Mouse (Mus musculus) left cerebral cortex, adult 2 months (tissue): ENCODE results near the gene Iqgap2. TPM values are rescaled to one million over a fixed set of nuclear protein-coding genes. Genes with fewer than 3 reads are reported as not detected.

ENCODE experiments used
- DNase-seq, 2 experiments: peaks; one replicate each; pipeline ENCODE4 v3.0.0; 2021 to 2022; ENCODE audit warnings: low spot score in 2 of 2, mixed read lengths in 1 of 2; ENCODE audit errors: extremely low spot score in 1 of 2
- H3K27ac ChIP-seq: fragments of 200-600 bp; 2 replicates; pipeline ENCODE4 v1.8.1; 2022
- H3K4me3 ChIP-seq: fragments of 200-600 bp; 2 replicates; pipeline ENCODE4 v1.8.1; 2022
- CTCF ChIP-seq: fragments of 200-600 bp; IDR thresholded peaks from 2 replicates; pipeline ENCODE4 v1.8.1; 2022; ENCODE audit warnings: antibody characterized with exemption, mild to moderate bottlenecking, moderate library complexity
- intact Hi-C: fragments of 180-260 bp; cut with DNase I; formaldehyde crosslinking; loops from one replicate; pipeline ENCODE4 v1.15.1; 2025
- total RNA-seq, 2 experiments: library from RNA; stranded (reverse); gene quantifications; 2 replicates each; pipeline ENCODE4 v1.2.3; 2021

The Iqgap2 gene
- total RNA-seq, 2 experiments from 2014 or later = 19.1 to 21.5 TPM

GRCm38 (mm10) chr13:95597578-95597977 is 294.1 kb downstream of the Iqgap2 start:
- Histone ChIP-seq H3K27ac (no peak overlapping the region), H3K4me3 (no peak overlapping the region)
- no peak for TF ChIP-seq CTCF
- intact Hi-C loops = no loop called here
- no peak for DNase-seq

- intact Hi-C loops = no loop called here
- H3K4me3 ChIP-seq = no peak overlapping the region
- no peak overlapping the region for H3K27ac ChIP-seq
- DNase-seq = no peak
- no peak for TF ChIP-seq CTCF
Measured at GRCm38 (mm10) chr13:95596689-95597088, 295.0 kb downstream of the Iqgap2 start.

- intact Hi-C loops = no loop called here
Measured at GRCm38 (mm10) chr13:95595921-95596320, 295.8 kb downstream of the Iqgap2 start.

GRCm38 (mm10) chr13:95595411-95595810 is 296.3 kb downstream of the Iqgap2 start:
- H3K4me3 ChIP-seq = no peak overlapping the region
- intact Hi-C loops = no loop called here
- no peak overlapping the region for H3K27ac ChIP-seq
- no peak for TF ChIP-seq CTCF
- no peak for DNase-seq

More at GRCm38 (mm10) chr13:95595921-95596320, 295.8 kb downstream of the Iqgap2 start:
- no peak for DNase-seq
- Histone ChIP-seq H3K27ac (no peak overlapping the region), H3K4me3 (no peak overlapping the region)
- no peak for TF ChIP-seq CTCF

- no peak for DNase-seq
- TF ChIP-seq CTCF = no peak
- intact Hi-C loops = no loop called here
- Histone ChIP-seq H3K4me3 (no peak overlapping the region), H3K27ac (no peak overlapping the region)
Measured at GRCm38 (mm10) chr13:95592860-95593259, 298.9 kb downstream of the Iqgap2 start.

- DNase-seq = no peak
- Histone ChIP-seq H3K27ac (no peak overlapping the region), H3K4me3 (no peak overlapping the region)
- intact Hi-C loops = no loop called here
- TF ChIP-seq CTCF = no peak
Measured at GRCm38 (mm10) chr13:95591606-95592005, 300.1 kb downstream of the Iqgap2 start.

- Histone ChIP-seq H3K4me3 (no peak overlapping the region), H3K27ac (no peak overlapping the region)
- no peak for DNase-seq
- intact Hi-C loops = no loop called here
- no peak for TF ChIP-seq CTCF
Measured at GRCm38 (mm10) chr13:95587628-95588027, 304.1 kb downstream of the Iqgap2 start.

- DNase-seq = no peak
- Histone ChIP-seq H3K27ac (no peak overlapping the region), H3K4me3 (no peak overlapping the region)
- intact Hi-C loops = no loop called here
- no peak for TF ChIP-seq CTCF
Measured at GRCm38 (mm10) chr13:95584898-95585297, 306.8 kb downstream of the Iqgap2 start.

- Histone ChIP-seq H3K4me3 (no peak overlapping the region), H3K27ac (no peak overlapping the region)
- no peak for DNase-seq
Measured at GRCm38 (mm10) chr13:95583237-95584189, 308.2 kb downstream of the Iqgap2 start.

GRCm38 (mm10) chr13:95581850-95582249 is 309.9 kb downstream of the Iqgap2 start:
- Histone ChIP-seq H3K27ac (no peak overlapping the region), H3K4me3 (no peak overlapping the region)
- no peak for DNase-seq
- intact Hi-C loops = no loop called here
- TF ChIP-seq CTCF = no peak

More at GRCm38 (mm10) chr13:95583237-95584189, 308.2 kb downstream of the Iqgap2 start:
- no peak for TF ChIP-seq CTCF
- intact Hi-C loops = no loop called here

GRCm38 (mm10) chr13:95578016-95578697 is 313.6 kb downstream of the Iqgap2 start:
- intact Hi-C loops = no loop called here
- no peak overlapping the region for H3K27ac ChIP-seq
- no peak for TF ChIP-seq CTCF
- no peak overlapping the region for H3K4me3 ChIP-seq
- no peak for DNase-seq

Other genes starting within 250 kb of the Iqgap2 start
- gene F2rl2, start 195.1 kb downstream of the Iqgap2 start, total RNA-seq = 1 to 10 TPM; 1.2 to 1.3 TPM
- 10 to 100 TPM; 25.2 to 27.1 TPM for gene Gm20075, start 189.5 kb upstream of the Iqgap2 start, total RNA-seq
- gene Gm17190, start 190.1 kb upstream of the Iqgap2 start, total RNA-seq = not detected
- 10 to 100 TPM; 28.0 to 33.8 TPM for gene Sv2c, start 240.7 kb upstream of the Iqgap2 start, total RNA-seq